Mouse (Mus musculus) heart, adult 9 months (tissue): Measurements from ENCODE around the gene Brca2.
A peak's percentile ranks its signal among the peaks of the same experiment; 100 is the strongest.
"Not testable (repeated sequence)": the region's sequence is repeated elsewhere in the genome, so short reads cannot be mapped to it uniquely, and the experiment has no call there.

Source experiments
- DNase-seq, 2 experiments: peaks; one replicate each; pipeline ENCODE4 v3.0.0; 2022; ENCODE audit warnings: low spot score in 2 of 2

Gene Brca2

GRCm38 (mm10) chr5:150521937-150522866 lies at the start of gene Brca2:
Gene Brca2 (plus strand): TSS chr5:150522630.
- peak; percentile 77 to 85 for DNase-seq

- no peak for DNase-seq
These were observed 45.1 kb upstream of the Brca2 start for GRCm38 (mm10) chr5:150477364-150477763.

- DNase-seq: peak; percentile 28 to 35
These were observed 43.8 kb upstream of the Brca2 start for GRCm38 (mm10) chr5:150478612-150479011.

GRCm38 (mm10) chr5:150485198-150485597 lies 37.2 kb upstream of the Brca2 start:
- peak; percentile 39 to 57 for DNase-seq

GRCm38 (mm10) chr5:150490285-150490684 lies 32.1 kb upstream of the Brca2 start:
- no peak for DNase-seq

- DNase-seq: no peak
These were observed 31.6 kb upstream of the Brca2 start for GRCm38 (mm10) chr5:150490821-150491220.

GRCm38 (mm10) chr5:150491573-150492173 lies 30.8 kb upstream of the Brca2 start:
- DNase-seq: not testable (repeated sequence)

GRCm38 (mm10) chr5:150495792-150496191 lies 26.6 kb upstream of the Brca2 start:
- peak in 1 of 2 experiments; percentile 35 for DNase-seq

- DNase-seq: no peak
These were observed 11.8 kb upstream of the Brca2 start for GRCm38 (mm10) chr5:150510451-150511225.

- no peak for DNase-seq
These were observed 9.2 kb upstream of the Brca2 start for GRCm38 (mm10) chr5:150513264-150513663.

GRCm38 (mm10) chr5:150514027-150514426 lies 8.4 kb upstream of the Brca2 start:
- DNase-seq: no peak

- no peak for DNase-seq
These were observed 4.4 kb upstream of the Brca2 start, which contains the start of gene Zar1l for GRCm38 (mm10) chr5:150518064-150518463. Gene Zar1l (minus strand): TSS chr5:150518164.

- peak in 1 of 2 experiments; percentile 8 for DNase-seq
These were observed 2.9 kb upstream of the Brca2 start for GRCm38 (mm10) chr5:150519551-150519950.

GRCm38 (mm10) chr5:150522867-150523234 lies 421 bp downstream of the Brca2 start:
- no peak for DNase-seq

GRCm38 (mm10) chr5:150525239-150525638 lies 2.8 kb downstream of the Brca2 start:
- DNase-seq: no peak

GRCm38 (mm10) chr5:150541302-150541701 lies 18.9 kb downstream of the Brca2 start:
- no peak for DNase-seq

- no peak for DNase-seq
These were observed 20.8 kb downstream of the Brca2 start for GRCm38 (mm10) chr5:150543184-150543583.

GRCm38 (mm10) chr5:150551637-150552036 lies 29.2 kb downstream of the Brca2 start:
- no peak for DNase-seq

- DNase-seq: no peak
These were observed 37.2 kb downstream of the Brca2 start for GRCm38 (mm10) chr5:150559519-150560103.

GRCm38 (mm10) chr5:150560851-150561250 lies 38.4 kb downstream of the Brca2 start:
- no peak for DNase-seq

- no peak for DNase-seq
These were observed 38.9 kb downstream of the Brca2 start for GRCm38 (mm10) chr5:150561376-150561775.

- no peak for DNase-seq
These were observed 39.4 kb downstream of the Brca2 start for GRCm38 (mm10) chr5:150561783-150562182.
